Mouse (Mus musculus) brain, embryonic 14.5 days (tissue): Measurements from ENCODE around the gene Ftl1.

Experiments used
- CTCF ChIP-seq: fragments of 200-500 bp; IDR thresholded peaks from 2 replicates; pipeline ENCODE4 v1.5.1; 2012; ENCODE audit warnings: inconsistent platforms, mild to moderate bottlenecking, moderate library complexity, borderline replicate concordance; ENCODE audit not compliant: insufficient read depth, insufficient read length; ENCODE audit errors: extremely low read depth
- POLR2A ChIP-seq: fragments of 200-500 bp; IDR thresholded peaks from 2 replicates; pipeline ENCODE4 v1.6.1; 2012; ENCODE audit warnings: mild to moderate bottlenecking, inconsistent platforms, borderline replicate concordance; ENCODE audit not compliant: poor library complexity, insufficient read depth, insufficient read length, severe bottlenecking; ENCODE audit errors: extremely low read depth

DNA sequence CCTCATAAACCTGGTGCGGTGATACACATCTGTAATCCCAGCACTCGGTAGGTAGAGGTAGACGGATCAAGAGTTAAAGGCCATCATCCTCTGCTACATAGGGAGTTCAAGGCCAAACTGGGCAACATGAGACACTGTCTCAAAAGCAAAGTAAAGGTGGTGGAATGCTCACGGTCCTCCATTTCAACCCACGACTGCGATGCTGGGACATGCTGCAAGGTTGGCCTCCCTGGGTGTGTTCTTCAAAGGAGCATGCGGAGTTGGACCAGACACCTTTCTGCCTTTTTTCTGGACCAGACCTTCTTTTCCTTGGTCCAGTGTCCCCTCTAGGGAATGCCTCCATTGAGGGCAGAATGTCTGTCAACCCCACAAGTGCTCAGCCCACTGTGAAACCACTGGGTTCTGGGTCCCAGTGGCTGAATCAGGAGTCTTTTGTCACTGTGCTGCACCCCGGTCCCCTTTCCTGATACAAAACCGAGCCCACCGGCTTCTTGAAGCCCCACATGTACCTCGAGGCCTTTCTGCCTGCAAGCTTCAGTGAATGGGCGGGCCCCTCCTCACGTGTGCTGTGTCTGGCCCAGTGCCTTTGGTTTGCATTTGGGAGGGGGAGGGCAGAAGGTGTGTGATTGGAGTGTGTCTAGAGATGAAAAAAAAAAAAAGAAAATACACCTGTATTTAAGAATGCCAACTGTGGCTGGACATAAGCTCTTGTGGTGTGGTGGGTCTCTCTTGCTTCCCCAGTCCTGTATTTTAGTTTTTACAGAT is 3.6 kb downstream of the Ftl1 start:
- TF ChIP-seq POLR2A (no peak), CTCF (no peak)
